Mouse (Mus musculus): ENCODE measurements around the gene Cpn2. TPM values are rescaled to one million over a fixed set of nuclear protein-coding genes. Genes with fewer than 3 reads are reported as not detected.

Gene Cpn2
- polyA plus RNA-seq, 1 experiment from 2014 or later: not detected

DNA sequence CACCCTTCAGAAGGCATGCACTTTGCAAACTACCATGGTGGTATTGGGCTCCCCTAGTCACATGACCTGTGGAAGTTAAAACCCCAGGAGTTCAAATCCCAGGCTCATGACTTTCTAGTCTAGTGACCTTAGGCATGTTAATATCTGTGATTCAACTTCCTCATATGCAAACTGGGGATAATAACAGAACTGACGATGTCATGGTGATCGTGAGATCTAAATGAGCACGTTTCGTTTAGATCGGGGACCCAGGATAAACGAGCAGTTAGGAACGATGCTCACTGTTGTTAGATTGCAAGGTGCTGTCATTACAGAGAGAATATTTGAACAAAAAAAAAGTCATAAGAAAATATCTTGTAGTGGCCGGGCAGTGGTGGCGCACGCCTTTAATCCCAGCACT is 5.1 kb downstream of the Cpn2 start:
- Histone ChIP-seq H3K4me1 (replicated peaks; ENCODE audit: insufficient read depth, low read length) (no peaks in the 10 kb centered on the region), H3K4me3 (replicated peaks; ENCODE audit: low read depth, low read length) (no peak overlapping the region), H3K4me2 (ENCODE audit: low read length) (no peak overlapping the region), H3K9ac (ENCODE audit: low read depth, low read length) (no peak overlapping the region), H3K9me3 (replicated peaks; ENCODE audit: low read length) (no peaks in the 10 kb centered on the region), H3K36me3 (ENCODE audit: insufficient read depth, low read length) (no peaks in the 10 kb centered on the region), H3K27me3 (ENCODE audit: insufficient read depth, low read length) (no peaks in the 10 kb centered on the region), H3K27ac (no peak overlapping the region)
- WGBS: 85% methylated on average over 10 of the region's 10 CpGs
- ATAC-seq (replicated peaks; ENCODE audit: low FRiP score, low read depth) (no peak), DNase-seq (ENCODE audit: low spot score) (no peak)
- no peak for TF ChIP-seq CTCF (IDR thresholded peaks at IDR 0.05; ENCODE audit: low read depth)

DNA sequence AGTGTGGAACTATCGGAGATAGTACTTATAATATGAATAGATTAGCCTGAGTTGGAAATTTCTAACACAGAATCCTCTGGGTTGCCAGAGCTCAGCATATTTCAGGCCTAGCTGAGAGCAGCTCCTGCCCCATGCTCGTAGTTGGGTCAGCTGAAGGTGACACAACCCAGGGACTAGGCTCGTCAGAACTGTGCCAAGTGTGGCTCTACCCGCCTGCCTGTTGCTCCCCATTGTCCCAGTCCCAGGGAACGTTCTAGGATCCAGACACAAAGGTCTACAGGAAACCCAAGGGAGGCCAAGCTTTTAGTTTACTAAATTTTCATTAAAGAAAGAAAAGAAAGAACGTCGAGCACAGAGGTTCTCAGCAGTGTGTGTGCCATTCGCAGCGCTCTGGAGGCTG is 6.0 kb downstream of the Cpn2 start:
- Histone ChIP-seq H3K36me3 (ENCODE audit: insufficient read depth, low read length) (no peaks in the 10 kb centered on the region), H3K27ac (no peak overlapping the region), H3K9me3 (replicated peaks; ENCODE audit: low read length) (no peaks in the 10 kb centered on the region), H3K27me3 (ENCODE audit: insufficient read depth, low read length) (no peaks in the 10 kb centered on the region), H3K4me3 (replicated peaks; ENCODE audit: low read depth, low read length) (no peak overlapping the region), H3K4me1 (replicated peaks; ENCODE audit: insufficient read depth, low read length) (no peaks in the 10 kb centered on the region), H3K4me2 (ENCODE audit: low read length) (no peak overlapping the region), H3K9ac (ENCODE audit: low read depth, low read length) (no peak overlapping the region)
- WGBS: 86% methylated on average over 9 of the region's 9 CpGs
- ATAC-seq (replicated peaks; ENCODE audit: low FRiP score, low read depth) (no peak), DNase-seq (ENCODE audit: low spot score) (no peak)
- no peak for TF ChIP-seq CTCF (IDR thresholded peaks at IDR 0.05; ENCODE audit: low read depth)

DNA sequence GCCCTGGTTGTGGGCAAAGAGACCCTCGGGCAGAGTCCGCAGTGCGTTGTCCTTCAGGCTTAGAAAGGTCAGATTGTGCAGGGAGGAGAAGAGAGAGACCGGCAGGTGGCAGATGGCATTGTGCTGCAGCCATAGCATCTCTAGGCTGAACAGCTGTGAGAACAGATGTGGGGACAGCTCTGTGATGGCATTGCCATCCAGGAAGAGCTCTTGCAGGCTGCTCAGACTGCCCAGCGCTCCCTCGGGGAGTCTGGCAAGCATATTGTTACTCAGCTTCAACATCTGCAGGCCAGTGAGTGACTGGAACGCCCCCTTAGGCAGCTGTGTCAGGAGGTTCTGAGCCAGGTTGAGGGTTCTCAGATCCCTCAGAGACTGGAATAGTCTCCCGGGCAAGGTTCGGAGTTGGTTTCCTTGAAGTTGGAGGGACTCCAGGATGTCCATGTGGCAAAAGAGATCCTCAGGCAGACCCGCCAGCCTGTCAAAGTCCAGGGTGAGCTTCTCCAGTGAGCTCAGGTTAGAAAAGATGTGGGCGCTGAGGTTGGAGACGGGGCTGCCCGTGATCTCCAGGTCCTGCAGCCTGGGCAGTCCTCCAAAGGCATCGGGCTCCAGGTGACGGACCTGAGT is 7.2 kb downstream of the Cpn2 start:
- DNase-seq (ENCODE audit: low spot score) (no peak), ATAC-seq (replicated peaks; ENCODE audit: low FRiP score, low read depth) (no peak)
- Histone ChIP-seq H3K36me3 (ENCODE audit: insufficient read depth, low read length) (no peaks in the 10 kb centered on the region), H3K9me3 (replicated peaks; ENCODE audit: low read length) (no peaks in the 10 kb centered on the region), H3K27ac (no peak overlapping the region), H3K4me2 (ENCODE audit: low read length) (no peak overlapping the region), H3K27me3 (ENCODE audit: insufficient read depth, low read length) (no peaks in the 10 kb centered on the region), H3K9ac (ENCODE audit: low read depth, low read length) (no peak overlapping the region), H3K4me1 (replicated peaks; ENCODE audit: insufficient read depth, low read length) (no peaks in the 10 kb centered on the region), H3K4me3 (replicated peaks; ENCODE audit: low read depth, low read length) (no peak overlapping the region)
- no peak for TF ChIP-seq CTCF (IDR thresholded peaks at IDR 0.05; ENCODE audit: low read depth)
- WGBS: 85% methylated on average over 15 of the region's 15 CpGs

DNA sequence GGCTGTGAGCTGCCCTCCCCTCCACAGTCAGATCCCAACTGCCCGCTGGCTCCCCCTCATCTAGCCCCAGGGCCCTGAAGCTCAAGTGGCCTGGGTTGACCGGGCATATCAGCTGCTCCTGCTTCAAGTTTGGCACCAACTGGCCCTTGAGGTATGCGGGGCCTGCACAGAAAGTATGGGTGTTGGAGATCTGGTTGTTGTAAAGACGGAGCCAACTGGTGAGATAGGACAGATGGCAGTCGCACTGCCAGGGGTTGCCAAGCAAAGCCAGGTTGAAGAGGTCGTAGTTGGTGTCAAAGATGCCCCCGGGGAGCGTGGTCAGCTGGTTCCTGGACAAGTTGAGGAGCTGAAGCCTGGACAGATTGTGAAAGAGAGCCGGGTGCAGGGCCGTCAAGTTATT is 7.9 kb downstream of the Cpn2 start:
- Histone ChIP-seq H3K9me3 (replicated peaks; ENCODE audit: low read length) (no peaks in the 10 kb centered on the region), H3K4me2 (ENCODE audit: low read length) (no peak overlapping the region), H3K4me1 (replicated peaks; ENCODE audit: insufficient read depth, low read length) (no peaks in the 10 kb centered on the region), H3K36me3 (ENCODE audit: insufficient read depth, low read length) (no peaks in the 10 kb centered on the region), H3K27me3 (ENCODE audit: insufficient read depth, low read length) (no peaks in the 10 kb centered on the region), H3K27ac (no peak overlapping the region), H3K9ac (ENCODE audit: low read depth, low read length) (no peak overlapping the region), H3K4me3 (replicated peaks; ENCODE audit: low read depth, low read length) (no peak overlapping the region)
- ATAC-seq (replicated peaks; ENCODE audit: low FRiP score, low read depth) (no peak), DNase-seq (ENCODE audit: low spot score) (no peak)
- WGBS: 77% methylated on average over 10 of the region's 10 CpGs
- TF ChIP-seq CTCF (IDR thresholded peaks at IDR 0.05; ENCODE audit: low read depth): no peak

DNA sequence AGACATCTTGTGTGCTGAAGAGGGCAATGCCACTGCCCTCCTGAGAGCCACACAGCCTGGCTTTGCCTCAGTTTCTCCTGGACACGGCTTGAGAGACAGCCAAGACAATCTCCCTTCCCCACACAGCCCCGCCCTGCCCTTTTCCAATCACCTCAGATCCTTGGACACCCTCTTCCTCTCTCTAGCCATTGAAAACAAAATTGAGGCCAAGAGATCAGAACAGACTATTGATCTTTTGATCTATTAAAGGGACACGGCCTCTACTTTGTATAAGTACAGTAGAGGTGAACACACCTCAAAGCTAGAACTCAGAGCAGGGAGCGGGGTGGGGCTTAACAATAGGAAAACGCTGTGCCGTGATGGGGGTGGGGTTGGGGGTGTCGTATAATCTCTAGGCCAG is 8.9 kb downstream of the Cpn2 start:
- WGBS: 92% methylated on average over 7 of the region's 7 CpGs
- no peaks in the 10 kb centered on the region for H3K9me3 ChIP-seq (replicated peaks; ENCODE audit: low read length)
- no peak for TF ChIP-seq CTCF (IDR thresholded peaks at IDR 0.05; ENCODE audit: low read depth)

DNA sequence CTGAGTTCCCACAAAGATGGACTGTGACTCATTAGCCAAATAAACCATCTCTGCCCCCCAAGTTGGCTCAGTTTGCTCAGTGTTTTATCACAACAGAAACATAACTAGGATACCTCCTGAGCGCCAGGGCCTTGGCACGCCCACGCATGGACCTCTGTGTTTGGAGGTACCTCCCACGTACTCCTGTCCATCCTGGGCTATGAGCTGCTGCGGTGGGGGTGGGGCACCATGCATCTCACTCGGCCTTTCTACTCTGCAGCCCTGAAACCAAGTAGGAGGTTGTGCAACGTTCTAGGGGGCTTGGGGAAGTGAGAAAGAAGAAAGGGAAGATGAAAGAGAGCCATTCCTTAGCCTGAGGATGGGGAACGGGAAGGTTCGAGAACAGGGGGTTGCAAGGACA is 9.6 kb downstream of the Cpn2 start:
- Histone ChIP-seq H3K4me3 (replicated peaks; ENCODE audit: low read depth, low read length) (no peak overlapping the region), H3K4me2 (ENCODE audit: low read length) (no peak overlapping the region), H3K9me3 (replicated peaks; ENCODE audit: low read length) (no peaks in the 10 kb centered on the region), H3K27me3 (ENCODE audit: insufficient read depth, low read length) (no peaks in the 10 kb centered on the region), H3K9ac (ENCODE audit: low read depth, low read length) (no peak overlapping the region), H3K36me3 (ENCODE audit: insufficient read depth, low read length) (no peaks in the 10 kb centered on the region), H3K27ac (no peak overlapping the region), H3K4me1 (replicated peaks; ENCODE audit: insufficient read depth, low read length) (no peaks in the 10 kb centered on the region)
- WGBS: 44% methylated on average over 9 of the region's 9 CpGs
- no peak for TF ChIP-seq CTCF (IDR thresholded peaks at IDR 0.05; ENCODE audit: low read depth)
- DNase-seq (ENCODE audit: low spot score): no peak
- no peak for ATAC-seq (replicated peaks; ENCODE audit: low FRiP score, low read depth)

More for the DNA sequence above, 8.9 kb downstream of the Cpn2 start:
- no peaks in the 10 kb centered on the region for H3K4me1 ChIP-seq (replicated peaks; ENCODE audit: insufficient read depth, low read length)
- no peaks in the 10 kb centered on the region for H3K36me3 ChIP-seq (ENCODE audit: insufficient read depth, low read length)
- no peaks in the 10 kb centered on the region for H3K27me3 ChIP-seq (ENCODE audit: insufficient read depth, low read length)
- ATAC-seq (replicated peaks; ENCODE audit: low FRiP score, low read depth): no peak
- no peak overlapping the region for H3K27ac ChIP-seq
- H3K4me2 ChIP-seq (ENCODE audit: low read length): no peak overlapping the region
- DNase-seq (ENCODE audit: low spot score): no peak
- no peak overlapping the region for H3K9ac ChIP-seq (ENCODE audit: low read depth, low read length)
- H3K4me3 ChIP-seq (replicated peaks; ENCODE audit: low read depth, low read length): no peak overlapping the region

DNA sequence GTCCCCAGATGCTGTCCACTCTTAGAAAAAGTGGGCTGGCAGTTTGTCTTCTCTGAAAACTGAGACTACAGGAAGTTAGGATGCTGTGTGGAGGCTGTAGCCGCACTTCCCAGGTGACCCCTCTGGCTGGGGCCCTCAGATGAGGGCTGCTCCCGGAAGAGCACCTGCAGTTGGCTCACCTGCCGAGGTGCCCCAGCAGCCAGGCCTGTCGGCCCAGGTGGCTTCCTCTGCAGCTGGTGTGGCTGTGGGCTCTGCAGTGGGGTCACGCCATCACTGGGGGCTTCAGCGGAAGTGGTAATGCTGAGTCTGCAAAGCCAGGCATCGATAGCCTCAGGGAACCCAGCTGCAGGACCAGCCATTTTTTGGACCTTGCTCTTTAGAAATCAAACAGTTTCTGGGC is 12.2 kb downstream of the Cpn2 start:
- H3K27me3 ChIP-seq (ENCODE audit: insufficient read depth, low read length): no peaks in the 10 kb centered on the region
- DNase-seq (ENCODE audit: low spot score) (no peak), ATAC-seq (replicated peaks; ENCODE audit: low FRiP score, low read depth) (no peak)
- no peaks in the 10 kb centered on the region for H3K9me3 ChIP-seq (replicated peaks; ENCODE audit: low read length)
- no peak for TF ChIP-seq CTCF (IDR thresholded peaks at IDR 0.05; ENCODE audit: low read depth)
- no peaks in the 10 kb centered on the region for H3K36me3 ChIP-seq (ENCODE audit: insufficient read depth, low read length)
- H3K9ac ChIP-seq (ENCODE audit: low read depth, low read length): no peak overlapping the region
- no peak overlapping the region for H3K27ac ChIP-seq
- whole genome bisulfite sequencing: 45% methylated on average over 7 of the region's 7 CpGs
- no peak overlapping the region for H3K4me2 ChIP-seq (ENCODE audit: low read length)
- no peaks in the 10 kb centered on the region for H3K4me1 ChIP-seq (replicated peaks; ENCODE audit: insufficient read depth, low read length)
- H3K4me3 ChIP-seq (replicated peaks; ENCODE audit: low read depth, low read length): no peak overlapping the region
